Mouse (Mus musculus) heart, postnatal 0 days (tissue): ENCODE data around the gene Mbtps2. TPM values are rescaled to one million over a fixed set of nuclear protein-coding genes. Genes with fewer than 3 reads are reported as not detected.

Experiments used
- ATAC-seq: fragments of 200-750 bp; cut with Nextera tagmentation; 2 replicates; pipeline ENCODE4 v1.8.0; 2017; ENCODE audit warnings: low read depth, moderate number of reproducible peaks, moderate library complexity; ENCODE audit not compliant: insufficient read depth
- DNase-seq: peaks from one replicate; pipeline ENCODE4 v3.0.0-alpha.2; 2016; ENCODE audit warnings: low spot score
- H3K27ac ChIP-seq: fragments of 300-500 bp; sonication (generic); 2 replicates; pipeline ENCODE4 v1.5.1; 2014; ENCODE audit warnings: low read depth, mild to moderate bottlenecking
- H3K27me3 ChIP-seq: fragments of 300-500 bp; sonication (generic); 2 replicates; pipeline ENCODE4 v1.6.1; 2014; ENCODE audit warnings: low read length, mixed read lengths; ENCODE audit not compliant: control insufficient read depth, insufficient read depth
- H3K36me3 ChIP-seq: fragments of 300-500 bp; sonication (generic); replicated peaks from 2 replicates; pipeline ENCODE4 v1.6.1; 2014; ENCODE audit warnings: low read length, mixed read lengths; ENCODE audit not compliant: control insufficient read depth, insufficient read depth
- H3K4me1 ChIP-seq: fragments of 300-500 bp; sonication (generic); 2 replicates; pipeline ENCODE4 v1.6.1; 2014; ENCODE audit warnings: antibody characterized with exemption; ENCODE audit not compliant: control insufficient read depth, insufficient read depth
- H3K4me2 ChIP-seq: fragments of 300-500 bp; sonication (generic); 2 replicates; pipeline ENCODE4 v1.6.1; 2014; ENCODE audit warnings: low read depth, mild to moderate bottlenecking, low read length, moderate library complexity
- H3K4me3 ChIP-seq: fragments of 300-500 bp; sonication (generic); 2 replicates; pipeline ENCODE4 v1.5.1; 2014; ENCODE audit warnings: low read depth, low read length
- H3K9ac ChIP-seq: fragments of 300-500 bp; sonication (generic); replicated peaks from 2 replicates; pipeline ENCODE4 v1.6.1; 2014; ENCODE audit warnings: low read depth, low read length, mixed read lengths
- H3K9me3 ChIP-seq: fragments of 300-500 bp; sonication (generic); replicated peaks from 2 replicates; pipeline ENCODE4 v1.6.1; 2016; ENCODE audit warnings: low read length; ENCODE audit not compliant: control insufficient read depth
- CTCF ChIP-seq: IDR thresholded peaks from 2 replicates; pipeline ENCODE4 v1.5.1; 2016; ENCODE audit warnings: antibody characterized with exemption, control low read depth, low read depth
- EP300 ChIP-seq: IDR thresholded peaks from 2 replicates; pipeline ENCODE4 v1.6.1; 2016; ENCODE audit warnings: antibody characterized with exemption, low read depth
- WGBS: fragments of 180-500 bp; shearing (Covaris S2); extraction: QIAGEN DNeasy Blood & Tissue Kit; methylation state at CpG from one replicate; pipeline ENCODE4 v1.1.7; 2014; 5-methylcytosine and 5-hydroxymethylcytosine counted together
- polyA plus RNA-seq: library from polyadenylated mRNA; unstranded; fragments of >200 nt; fragmentation: Nextera tagmentation; extraction: Ambion mirVana; gene quantifications from 2 replicates; pipeline ENCODE4 v1.2.1, GENCODE M21; 2015
- total RNA-seq: library from RNA; depleted of rRNA; stranded (reverse); fragments of >200 nt; gene quantifications from 2 replicates; pipeline ENCODE4 v1.2.3, GENCODE M21; 2014; ENCODE audit warnings: low replicate concordance

The Mbtps2 gene
- total and polyA plus RNA-seq, 2 experiments from 2014 or later = 3.9 to 8.5 TPM

DNA sequence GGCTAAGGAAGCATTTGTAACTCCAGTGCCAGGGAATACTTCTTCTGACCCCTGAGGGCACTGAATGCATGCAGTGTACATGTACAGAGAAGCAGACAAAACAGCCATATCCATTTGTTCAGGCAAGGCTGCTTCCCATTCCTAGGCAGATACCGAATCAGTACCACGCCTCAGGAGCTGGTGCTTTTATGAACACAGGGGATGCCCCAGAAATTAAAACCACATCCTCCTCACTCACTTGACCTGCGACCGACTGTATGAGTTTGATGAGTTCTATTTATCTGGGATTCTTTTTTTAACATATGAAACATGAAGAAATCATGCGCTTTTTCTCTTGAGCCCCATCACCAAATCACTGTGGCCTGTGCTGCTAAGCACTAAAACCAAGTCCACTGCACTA, 1.7 kb downstream of the Mbtps2 start:
- Histone ChIP-seq H3K27me3 (no peaks in the 10 kb centered on the region), H3K4me3 (peak overlapping the region; percentile 72; the same call in 1 of the 2 replicates), H3K4me2 (peak overlapping the region; percentile 64), H3K9ac (no peak overlapping the region), H3K36me3 (no peaks in the 10 kb centered on the region), H3K27ac (no peak overlapping the region; the same call in 1 of the 2 replicates), H3K9me3 (no peaks in the 10 kb centered on the region), H3K4me1 (no peaks in the 10 kb centered on the region)
- ATAC-seq (no peak), DNase-seq (no peak)
- WGBS = 62% methylated on average over 5 of the region's 5 CpGs
- TF ChIP-seq CTCF = no peak
- TF ChIP-seq EP300 = no peak

GRCm38 (mm10) chrX:157595927-157596326, 2.6 kb downstream of the Mbtps2 start:
- Histone ChIP-seq H3K4me1 (no peaks in the 10 kb centered on the region), H3K4me2 (no peak overlapping the region), H3K4me3 (no peak overlapping the region), H3K9ac (no peak overlapping the region), H3K27me3 (no peaks in the 10 kb centered on the region), H3K36me3 (no peaks in the 10 kb centered on the region), H3K9me3 (no peaks in the 10 kb centered on the region), H3K27ac (no peak overlapping the region)
- DNase-seq (no peak), ATAC-seq (no peak)
- no peak for TF ChIP-seq EP300
- TF ChIP-seq CTCF = no peak
- 60% methylated on average over 6 of the region's 6 CpGs for WGBS

DNA sequence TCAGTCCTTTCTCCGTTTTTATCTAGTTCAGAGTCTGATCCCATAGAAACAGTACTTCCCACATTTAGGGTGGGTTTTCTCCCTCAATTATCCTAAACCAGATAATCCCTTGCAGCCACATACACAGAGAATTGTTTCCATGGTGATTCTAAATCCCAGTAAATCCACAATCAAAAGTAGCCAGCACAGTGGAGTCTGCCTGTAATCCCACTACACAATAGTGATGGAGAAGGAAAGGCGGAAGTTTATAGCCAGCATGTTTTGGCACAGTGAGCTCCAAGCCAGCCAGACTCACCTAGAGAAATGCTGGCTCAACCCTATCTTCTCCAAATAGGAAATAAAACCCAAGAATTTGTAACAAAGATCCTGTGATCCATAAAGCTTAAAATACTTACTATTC, 3.9 kb downstream of the Mbtps2 start:
- Histone ChIP-seq H3K36me3 (0 out of 2 replicates have a peak, but pooled peaks cover 4% of the 10 kb centered on the region), H3K27me3 (no peaks in the 10 kb centered on the region), H3K27ac (no peak overlapping the region), H3K4me1 (no peaks in the 10 kb centered on the region), H3K9ac (no peak overlapping the region), H3K4me2 (no peak overlapping the region), H3K9me3 (no peaks in the 10 kb centered on the region), H3K4me3 (no peak overlapping the region)
- no peak for TF ChIP-seq CTCF
- TF ChIP-seq EP300 = no peak
- ATAC-seq (no peak), DNase-seq (no peak)
- 59% methylated on average over 2 of the region's 2 CpGs for WGBS

- Histone ChIP-seq H3K4me2 (no peak overlapping the region), H3K36me3 (0 out of 2 replicates have a peak, but pooled peaks cover 11% of the 10 kb centered on the region), H3K27me3 (no peaks in the 10 kb centered on the region), H3K27ac (no peak overlapping the region), H3K4me3 (no peak overlapping the region), H3K9ac (no peak overlapping the region), H3K9me3 (no peaks in the 10 kb centered on the region), H3K4me1 (no peaks in the 10 kb centered on the region)
- 73% methylated on average over 5 of the region's 5 CpGs for WGBS
- TF ChIP-seq EP300 (no peak), CTCF (no peak)
- DNase-seq = no peak
- no peak for ATAC-seq
Observed at GRCm38 (mm10) chrX:157587001-157587400, 11.5 kb downstream of the Mbtps2 start.

DNA sequence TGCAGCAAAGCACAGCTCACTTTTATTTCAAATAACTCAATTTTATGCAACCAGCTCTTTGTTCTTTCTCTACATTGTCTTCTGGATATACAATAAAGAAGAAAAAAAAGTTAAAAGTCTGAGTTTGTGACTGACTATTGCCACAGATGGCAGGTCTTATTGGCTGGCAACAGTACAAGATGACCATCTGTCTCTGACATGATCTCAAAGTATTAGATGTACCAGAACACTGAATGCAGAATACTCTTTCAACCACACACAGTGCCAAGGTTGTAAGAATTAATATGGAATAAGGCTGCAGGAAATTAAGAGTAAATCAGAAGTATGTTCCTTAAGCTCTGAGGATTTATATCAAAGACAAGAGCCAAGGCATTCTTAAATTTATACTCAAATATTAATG, 12.1 kb downstream of the Mbtps2 start:
- no peak overlapping the region for H3K9ac ChIP-seq
- DNase-seq (no peak), ATAC-seq (no peak)
- H3K36me3 ChIP-seq = 0 out of 2 replicates have a peak, but pooled peaks cover 11% of the 10 kb centered on the region
- H3K4me1 ChIP-seq = no peaks in the 10 kb centered on the region
- H3K4me2 ChIP-seq = no peak overlapping the region
- TF ChIP-seq EP300 = no peak
- TF ChIP-seq CTCF = no peak
- no peak overlapping the region for H3K4me3 ChIP-seq
- H3K27me3 ChIP-seq = no peaks in the 10 kb centered on the region
- H3K27ac ChIP-seq = no peak overlapping the region
- H3K9me3 ChIP-seq = no peaks in the 10 kb centered on the region

DNA sequence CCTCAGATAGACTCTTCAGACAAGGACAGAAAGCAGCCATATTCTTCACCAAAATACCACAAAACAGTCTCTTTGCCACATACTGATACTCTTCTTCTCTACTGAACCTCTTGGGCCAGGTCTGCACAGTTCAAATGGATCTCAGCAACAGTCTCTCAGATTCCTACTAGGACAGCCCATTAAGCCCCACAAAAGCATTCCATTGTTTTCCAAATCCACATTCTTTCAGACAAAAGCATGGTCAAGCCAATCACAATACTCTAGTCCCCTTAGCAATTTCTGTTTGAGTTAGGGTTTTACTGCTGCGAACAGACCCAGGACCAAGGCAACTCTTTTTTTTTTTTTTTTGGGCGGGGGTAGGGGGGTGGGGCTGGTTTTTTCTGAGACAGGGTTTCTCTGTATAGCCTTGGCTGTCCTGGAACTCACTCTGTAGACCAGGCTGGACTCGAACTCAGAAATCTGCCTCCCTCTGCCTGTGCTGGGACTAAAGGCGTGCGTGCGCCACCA, 19.4 kb downstream of the Mbtps2 start:
- Histone ChIP-seq H3K9me3 (no peaks in the 10 kb centered on the region), H3K9ac (no peak overlapping the region), H3K4me3 (no peak overlapping the region), H3K4me2 (no peak overlapping the region), H3K27me3 (no peaks in the 10 kb centered on the region), H3K4me1 (no peaks in the 10 kb centered on the region), H3K27ac (no peak overlapping the region), H3K36me3 (no peaks in the 10 kb centered on the region)
- 88% methylated on average over 6 of the region's 6 CpGs for WGBS
- ATAC-seq (no peak), DNase-seq (no peak)
- no peak for TF ChIP-seq EP300
